Mouse (Mus musculus) midbrain, embryonic 16.5 days (tissue): Measurements from ENCODE around the gene Atp1b1. TPM values are rescaled to one million over a fixed set of nuclear protein-coding genes. Genes with fewer than 3 reads are reported as not detected.

ENCODE experiments used
- ATAC-seq: fragments of 200-750 bp; cut with Nextera tagmentation; 2 replicates; pipeline ENCODE4 v1.8.0; 2017; ENCODE audit warnings: moderate TSS enrichment
- H3K27ac ChIP-seq: fragments of 300-500 bp; sonication (generic); 2 replicates; pipeline ENCODE4 v1.5.1; 2014; ENCODE audit warnings: mild to moderate bottlenecking, low read length, mixed read lengths
- H3K27me3 ChIP-seq: fragments of 300-500 bp; sonication (generic); 2 replicates; pipeline ENCODE4 v1.6.1; 2014; ENCODE audit warnings: low read depth, low read length, mixed read lengths; ENCODE audit not compliant: control insufficient read depth, insufficient read depth
- H3K36me3 ChIP-seq: fragments of 300-500 bp; sonication (generic); 2 replicates; pipeline ENCODE4 v1.6.1; 2014; ENCODE audit warnings: mild to moderate bottlenecking, low read length, moderate library complexity, mixed read lengths; ENCODE audit not compliant: control insufficient read depth, insufficient read depth
- H3K4me1 ChIP-seq: fragments of 300-500 bp; sonication (generic); 2 replicates; pipeline ENCODE4 v1.6.1; 2014; ENCODE audit warnings: mild to moderate bottlenecking, low read length, mixed read lengths; ENCODE audit not compliant: control insufficient read depth, insufficient read depth
- H3K4me2 ChIP-seq: fragments of 300-500 bp; sonication (generic); 2 replicates; pipeline ENCODE4 v1.6.1; 2014; ENCODE audit warnings: mild to moderate bottlenecking, low read length, mixed read lengths
- H3K4me3 ChIP-seq: fragments of 300-500 bp; sonication (generic); 2 replicates; pipeline ENCODE4 v1.5.1; 2014; ENCODE audit warnings: low read depth, mild to moderate bottlenecking, low read length, moderate library complexity, mixed read lengths
- H3K9ac ChIP-seq: fragments of 300-500 bp; sonication (generic); 2 replicates; pipeline ENCODE4 v1.6.1; 2014; ENCODE audit warnings: low read depth, low read length, mixed read lengths
- H3K9me3 ChIP-seq: fragments of 300-500 bp; sonication (generic); replicated peaks from 2 replicates; pipeline ENCODE4 v1.6.1; 2014; ENCODE audit warnings: mild to moderate bottlenecking, low read length, mixed read lengths; ENCODE audit not compliant: control insufficient read depth, poor library complexity, severe bottlenecking
- WGBS: fragments of 180-500 bp; shearing (Covaris S2); extraction: QIAGEN DNeasy Blood & Tissue Kit; methylation state at CpG from one replicate; pipeline ENCODE4 v1.1.7; 2014; 5-methylcytosine and 5-hydroxymethylcytosine counted together
- polyA plus RNA-seq: library from polyadenylated mRNA; unstranded; fragments of >200 nt; fragmentation: Nextera tagmentation; extraction: Ambion mirVana; gene quantifications from 2 replicates; pipeline ENCODE4 v1.2.1, GENCODE M21; 2015

The Atp1b1 gene
- polyA plus RNA-seq, 1 experiment from 2014 or later = 311 TPM

- WGBS = under 1% methylated on average over 65 of the region's 76 CpGs
Observed at GRCm38 (mm10) chr1:164457531-164458244, 467 bp downstream of the Atp1b1 start.

GRCm38 (mm10) chr1:164456731-164457130, 1.4 kb downstream of the Atp1b1 start:
- H3K4me2 ChIP-seq = peak overlapping the region; percentile 57
- H3K9me3 ChIP-seq = no peaks in the 10 kb centered on the region
- H3K27me3 ChIP-seq = no peaks in the 10 kb centered on the region
- peaks cover 30% of the 10 kb centered on the region for H3K4me1 ChIP-seq
- 1% methylated on average over 8 of the region's 8 CpGs for WGBS
- H3K4me3 ChIP-seq = peak overlapping the region; percentile 64
- ATAC-seq = no peak
- peak overlapping the region; percentile 97 for H3K27ac ChIP-seq
- H3K36me3 ChIP-seq = no peaks in the 10 kb centered on the region
- peak overlapping the region; percentile 90 for H3K9ac ChIP-seq

More at GRCm38 (mm10) chr1:164457531-164458244, 467 bp downstream of the Atp1b1 start:
- Histone ChIP-seq H3K4me2 (peak overlapping the region; percentile 57), H3K27me3 (no peaks in the 10 kb centered on the region), H3K4me3 (peak overlapping the region; percentile 64), H3K4me1 (peaks cover 33% of the 10 kb centered on the region), H3K9ac (peak overlapping the region; percentile 90), H3K9me3 (no peaks in the 10 kb centered on the region), H3K27ac (peak overlapping the region; percentile 97), H3K36me3 (no peaks in the 10 kb centered on the region)
- peak; percentile 91 for ATAC-seq

- Histone ChIP-seq H3K27ac (peak overlapping the region; percentile 97), H3K9ac (peak overlapping the region; percentile 90), H3K27me3 (no peaks in the 10 kb centered on the region), H3K36me3 (peaks cover 5% of the 10 kb centered on the region; the same call in 1 of the 2 replicates), H3K4me2 (peak overlapping the region; percentile 57), H3K4me1 (peaks cover 24% of the 10 kb centered on the region), H3K9me3 (no peaks in the 10 kb centered on the region), H3K4me3 (peak overlapping the region; percentile 64)
- 20% methylated on average over 6 of the region's 6 CpGs for WGBS
- ATAC-seq = no peak
Observed at GRCm38 (mm10) chr1:164456065-164456464, 2.1 kb downstream of the Atp1b1 start.

GRCm38 (mm10) chr1:164455614-164456013, 2.5 kb downstream of the Atp1b1 start:
- Histone ChIP-seq H3K27ac (peak overlapping the region; percentile 97), H3K4me2 (peak overlapping the region; percentile 57), H3K9me3 (no peaks in the 10 kb centered on the region), H3K36me3 (peaks cover 5% of the 10 kb centered on the region; the same call in 1 of the 2 replicates), H3K4me1 (peaks cover 21% of the 10 kb centered on the region), H3K9ac (peak overlapping the region; percentile 90), H3K27me3 (no peaks in the 10 kb centered on the region), H3K4me3 (peak overlapping the region; percentile 64)
- ATAC-seq = no peak
- 39% methylated on average over 7 of the region's 7 CpGs for WGBS

GRCm38 (mm10) chr1:164454747-164455400, 3.3 kb downstream of the Atp1b1 start:
- ATAC-seq = no peak
- Histone ChIP-seq H3K27me3 (no peaks in the 10 kb centered on the region), H3K36me3 (peaks cover 7% of the 10 kb centered on the region; the same call in 1 of the 2 replicates), H3K9ac (peak overlapping the region; percentile 61), H3K27ac (peak overlapping the region; percentile 51; the same call in 1 of the 2 replicates), H3K9me3 (no peaks in the 10 kb centered on the region), H3K4me3 (peak overlapping the region; percentile 64), H3K4me2 (peak overlapping the region; percentile 68), H3K4me1 (peaks cover 16% of the 10 kb centered on the region)
- WGBS = 25% methylated on average over 14 of the region's 14 CpGs

GRCm38 (mm10) chr1:164453739-164454138, 4.4 kb downstream of the Atp1b1 start:
- peaks cover 7% of the 10 kb centered on the region; the same call in 1 of the 2 replicates for H3K36me3 ChIP-seq
- 88% methylated on average over 5 of the region's 5 CpGs for WGBS
- no peak overlapping the region for H3K27ac ChIP-seq
- ATAC-seq = no peak
- no peaks in the 10 kb centered on the region for H3K27me3 ChIP-seq
- no peak overlapping the region for H3K4me3 ChIP-seq
- peaks cover 10% of the 10 kb centered on the region for H3K4me1 ChIP-seq
- H3K4me2 ChIP-seq = peak overlapping the region; percentile 68
- H3K9me3 ChIP-seq = no peaks in the 10 kb centered on the region
- H3K9ac ChIP-seq = no peak overlapping the region

- Histone ChIP-seq H3K4me3 (no peak overlapping the region), H3K4me2 (no peak overlapping the region), H3K36me3 (peaks cover 7% of the 10 kb centered on the region; the same call in 1 of the 2 replicates), H3K27me3 (no peaks in the 10 kb centered on the region), H3K9ac (no peak overlapping the region), H3K27ac (no peak overlapping the region), H3K4me1 (peaks cover 10% of the 10 kb centered on the region), H3K9me3 (no peaks in the 10 kb centered on the region)
- WGBS = 93% methylated on average over 8 of the region's 8 CpGs
- ATAC-seq = no peak
Observed at GRCm38 (mm10) chr1:164453146-164453545, 5.0 kb downstream of the Atp1b1 start.

- no peak for ATAC-seq
- peaks cover 10% of the 10 kb centered on the region for H3K4me1 ChIP-seq
- peaks cover 7% of the 10 kb centered on the region; the same call in 1 of the 2 replicates for H3K36me3 ChIP-seq
- no peak overlapping the region for H3K4me2 ChIP-seq
- no peaks in the 10 kb centered on the region for H3K27me3 ChIP-seq
- H3K9ac ChIP-seq = no peak overlapping the region
- H3K9me3 ChIP-seq = no peaks in the 10 kb centered on the region
- no peak overlapping the region for H3K4me3 ChIP-seq
- no peak overlapping the region for H3K27ac ChIP-seq
- WGBS = 91% methylated on average over 6 of the region's 6 CpGs
Observed at GRCm38 (mm10) chr1:164452580-164452979, 5.6 kb downstream of the Atp1b1 start.

GRCm38 (mm10) chr1:164451346-164451745, 6.8 kb downstream of the Atp1b1 start:
- no peak overlapping the region for H3K4me2 ChIP-seq
- no peaks in the 10 kb centered on the region for H3K9me3 ChIP-seq
- 94% methylated on average over 5 of the region's 5 CpGs for WGBS
- H3K4me1 ChIP-seq = peaks cover 10% of the 10 kb centered on the region
- no peak overlapping the region for H3K27ac ChIP-seq
- no peak overlapping the region for H3K4me3 ChIP-seq
- H3K9ac ChIP-seq = no peak overlapping the region
- peaks cover 7% of the 10 kb centered on the region; the same call in 1 of the 2 replicates for H3K36me3 ChIP-seq
- no peak for ATAC-seq
- H3K27me3 ChIP-seq = no peaks in the 10 kb centered on the region
